Mouse (Mus musculus) gastrocnemius, adult 8-10 months (tissue): Measurements from ENCODE around the gene Zfp663. TPM values are rescaled to one million over a fixed set of nuclear protein-coding genes. Genes with fewer than 3 reads are reported as not detected.
A peak's percentile ranks its signal among the peaks of the same experiment; 100 is the strongest.

ENCODE experiments used
- DNase-seq, 2 experiments: peaks; one replicate each; pipeline ENCODE4 v3.0.0; 2022; ENCODE audit warnings: low spot score in 2 of 2
- total RNA-seq, 4 experiments: library from RNA; stranded (reverse); gene quantifications; 2 replicates each; pipeline ENCODE4 v1.2.4; 2022

Gene Zfp663
- total RNA-seq, result not detected

DNA sequence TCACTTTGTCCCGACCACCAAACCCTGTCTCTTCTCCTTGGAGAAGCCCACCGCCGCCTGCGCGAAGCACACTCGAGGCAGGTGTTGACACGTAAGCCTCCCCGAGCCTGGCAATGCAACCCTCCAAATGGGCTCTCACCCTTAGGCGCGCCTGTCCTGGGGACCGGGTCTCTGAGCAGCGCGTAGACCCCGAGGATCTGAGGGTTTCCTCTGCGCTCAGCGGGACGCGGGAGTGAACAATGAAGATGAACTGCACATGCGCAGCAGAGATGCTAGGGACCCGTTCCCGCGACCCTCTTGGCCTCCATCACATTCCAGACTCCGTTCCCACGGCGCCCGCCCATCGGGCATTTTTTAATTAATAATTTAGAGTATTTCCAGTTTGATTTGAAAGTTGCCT, at the start of gene Zfp663:
TSS of gene Zfp663 (minus strand) at position 234 of the 400 bp plus-strand sequence.
- no peak for DNase-seq

DNA sequence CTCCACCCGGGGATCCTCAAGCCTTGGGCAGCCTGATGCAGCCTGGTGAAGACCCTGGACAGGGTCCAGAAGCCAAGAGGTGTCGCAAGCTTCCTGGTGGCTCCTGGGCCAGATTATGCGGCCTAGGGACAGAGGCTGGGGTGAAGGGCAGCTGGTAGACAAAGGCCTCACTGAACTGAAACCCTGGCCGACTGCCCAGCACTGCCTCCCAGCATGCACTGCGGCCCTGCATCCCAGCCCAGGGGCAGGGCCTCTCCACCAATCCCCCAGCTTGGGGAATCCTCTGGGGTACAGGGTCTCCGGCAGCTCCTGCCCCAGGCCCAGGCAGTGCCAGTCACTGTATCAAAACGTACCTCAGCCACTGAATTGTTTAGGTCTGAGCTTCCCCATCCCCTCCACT, 48.8 kb upstream of the Zfp663 start:
- no peak for DNase-seq

- DNase-seq, result no peak
These were observed 47.3 kb upstream of the Zfp663 start for GRCm38 (mm10) chr2:165415795-165416194.

- no peak for DNase-seq
These were observed 46.7 kb upstream of the Zfp663 start for GRCm38 (mm10) chr2:165415141-165415721.

DNA sequence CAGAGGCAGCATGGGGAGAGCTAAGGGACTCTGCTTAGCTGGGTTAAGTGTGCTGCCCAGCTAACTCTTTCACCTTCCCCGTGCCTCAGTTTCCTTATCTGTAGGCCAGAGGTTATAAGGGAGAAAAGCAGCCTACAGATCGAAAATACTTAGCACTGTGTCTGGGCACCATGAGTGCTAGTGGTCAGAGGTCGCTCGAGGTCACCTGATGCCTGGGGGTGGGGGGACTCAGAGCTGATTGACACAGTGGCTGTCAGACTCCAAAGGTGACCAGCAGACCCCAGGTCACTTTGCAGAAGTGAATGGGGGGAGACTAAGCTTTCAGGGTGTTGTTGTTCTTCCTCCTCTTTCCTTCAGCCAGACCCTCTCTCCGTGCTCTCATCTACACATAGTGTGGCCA, 45.8 kb upstream of the Zfp663 start:
- no peak for DNase-seq

DNA sequence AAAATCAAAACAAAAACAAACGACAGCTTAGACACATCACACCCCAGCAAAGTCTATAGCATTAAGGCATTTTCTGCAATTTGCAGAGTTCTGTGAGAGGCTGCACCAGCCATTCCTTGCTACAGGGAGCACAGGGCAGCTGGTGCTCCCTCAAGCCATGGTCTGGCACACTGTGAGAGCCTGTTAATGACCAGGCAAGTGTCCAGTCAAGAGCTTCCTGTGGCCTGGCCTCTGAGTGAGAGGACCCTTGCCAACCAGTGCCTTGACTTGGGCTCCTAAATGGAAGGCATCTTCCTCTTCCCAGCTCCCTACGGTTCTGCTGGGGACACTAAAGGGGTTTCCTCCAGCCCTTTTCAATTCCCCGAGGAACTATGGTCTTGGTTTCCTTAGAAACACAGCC, 45.4 kb upstream of the Zfp663 start:
- no peak for DNase-seq

- peak; percentile 65 to 67 for DNase-seq
These were observed 39.3 kb upstream of the Zfp663 start for GRCm38 (mm10) chr2:165407700-165408301.

DNA sequence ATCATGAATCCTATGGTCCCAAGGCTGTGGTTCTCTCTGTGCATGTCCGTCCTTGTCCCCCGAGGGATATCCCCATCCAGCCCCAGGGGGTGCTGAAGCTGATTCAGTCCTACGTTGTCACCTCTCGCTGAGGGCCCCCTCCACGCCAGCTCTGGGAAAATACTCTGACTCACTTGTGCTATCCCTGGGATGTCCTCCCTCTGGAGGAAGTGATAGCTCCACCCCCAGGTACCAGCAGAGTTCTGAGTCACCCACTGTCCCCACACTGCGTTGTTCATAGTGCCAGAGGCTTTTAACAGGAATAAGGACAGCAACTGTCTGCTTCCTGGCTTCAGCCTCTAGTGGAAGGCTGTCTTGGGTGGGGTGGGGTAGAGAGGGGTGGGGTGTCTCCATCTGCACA, 36.8 kb upstream of the Zfp663 start:
- no peak for DNase-seq

GRCm38 (mm10) chr2:165404951-165405350, 36.4 kb upstream of the Zfp663 start:
- DNase-seq, result no peak

GRCm38 (mm10) chr2:165398164-165398785, 29.7 kb upstream of the Zfp663 start:
- DNase-seq, result no peak

DNA sequence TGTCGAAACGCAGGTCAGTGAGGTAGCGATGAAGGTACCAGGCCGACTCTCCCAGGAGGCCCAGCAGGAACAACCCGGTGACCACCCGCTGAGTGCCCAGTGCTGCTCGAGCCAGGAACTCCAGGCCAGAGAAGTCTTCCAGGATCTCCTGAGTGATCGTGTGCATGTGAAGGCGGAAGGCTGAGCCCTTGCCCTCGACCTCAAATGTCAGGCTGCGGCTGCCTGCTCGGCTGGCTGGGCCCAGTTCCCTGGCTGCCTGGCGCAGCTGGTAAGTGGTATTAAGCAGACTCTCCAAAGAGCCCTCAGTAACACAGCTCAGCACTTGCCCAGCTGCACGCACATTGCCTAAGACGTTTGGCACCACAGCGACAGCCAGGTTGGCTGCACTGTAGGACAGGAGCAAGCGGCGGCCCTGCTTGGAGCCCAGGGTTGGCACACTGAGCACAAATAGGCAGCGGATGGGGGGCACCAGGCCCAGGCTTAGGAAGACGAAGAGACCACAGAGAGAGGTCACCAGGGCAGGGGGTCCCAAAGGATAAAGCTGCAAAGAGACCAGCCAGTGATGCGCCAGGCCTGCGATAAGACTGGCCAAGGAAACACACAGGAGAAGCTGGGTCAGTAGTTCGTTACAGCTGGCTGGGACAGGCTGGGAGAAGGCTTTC, 29.1 kb upstream of the Zfp663 start:
- DNase-seq, result peak; percentile 44 to 57

GRCm38 (mm10) chr2:165396831-165397501, 28.4 kb upstream of the Zfp663 start:
- DNase-seq, result peak; percentile 40 to 42

- DNase-seq, result no peak
These were observed 23.6 kb upstream of the Zfp663 start for GRCm38 (mm10) chr2:165392156-165392555.

GRCm38 (mm10) chr2:165391561-165391960, 23.0 kb upstream of the Zfp663 start:
- DNase-seq, result peak in 1 of 2 experiments; percentile 28

DNA sequence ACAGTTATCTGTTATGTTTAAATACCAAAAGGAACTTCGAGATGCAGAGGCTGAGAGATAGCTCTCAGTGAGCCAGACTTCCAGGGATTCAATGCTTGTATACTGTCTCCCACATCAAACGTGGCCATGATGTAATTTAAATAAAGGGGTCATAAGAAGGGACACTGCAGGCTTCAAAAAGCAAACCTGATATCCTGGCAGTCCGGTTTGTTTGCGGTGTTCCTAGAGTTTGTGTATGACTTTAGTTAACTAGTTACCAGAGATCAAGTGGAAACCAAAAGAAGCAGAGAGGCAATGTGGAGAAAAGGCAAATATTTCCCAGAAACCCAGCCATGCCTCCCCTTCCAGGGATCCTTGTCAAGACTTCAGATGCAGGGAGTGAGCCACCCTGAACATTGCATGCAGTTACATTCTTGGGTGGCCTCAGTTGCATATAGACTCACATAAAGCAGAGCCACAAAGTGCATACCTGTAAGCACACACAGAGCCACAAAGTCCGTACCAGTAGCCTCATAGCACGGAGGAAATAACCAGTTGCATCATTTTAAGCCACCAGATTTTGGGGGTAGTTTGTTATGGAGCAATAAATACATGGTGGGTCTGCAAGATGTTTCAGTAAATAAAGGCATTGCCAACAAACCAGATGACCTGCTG, 20.9 kb upstream of the Zfp663 start:
- no peak for DNase-seq

DNA sequence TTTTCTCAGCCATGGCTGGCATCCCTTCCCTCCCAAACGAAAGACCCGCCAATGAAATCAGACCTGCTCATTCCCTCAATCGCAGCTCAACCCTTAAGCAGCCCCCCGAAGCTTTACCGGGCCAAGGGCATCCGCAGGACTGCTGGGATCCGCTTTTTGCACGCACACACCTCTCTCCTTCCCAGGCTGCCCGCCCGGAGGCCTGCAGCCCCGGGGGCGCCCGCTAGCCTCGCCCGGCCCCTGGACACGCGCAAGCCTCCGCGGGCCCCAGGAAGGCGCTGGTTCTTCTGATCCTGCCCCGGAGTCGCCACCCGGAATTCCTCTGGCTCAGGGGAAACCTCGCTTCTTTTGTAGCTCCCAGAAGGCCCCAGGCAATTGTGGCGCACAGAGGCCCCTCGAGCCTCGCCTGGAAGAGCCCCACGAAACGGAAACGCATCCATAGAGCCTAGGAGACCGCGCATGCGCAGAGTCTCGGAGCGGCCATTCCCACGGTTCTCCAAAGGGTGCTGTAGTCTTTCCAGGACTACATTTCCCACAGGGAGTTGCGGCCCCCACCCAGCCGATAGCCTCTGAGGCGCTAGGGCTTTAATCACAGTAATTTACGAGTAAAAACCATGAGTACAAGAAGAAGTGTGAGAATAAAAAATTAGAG, 19.4 kb upstream of the Zfp663 start, which contains the start of gene Zfp334:
TSS of gene Zfp334 (minus strand) at position 416 of the 652 bp plus-strand sequence.
- peak; percentile 87 to 91 for DNase-seq

DNA sequence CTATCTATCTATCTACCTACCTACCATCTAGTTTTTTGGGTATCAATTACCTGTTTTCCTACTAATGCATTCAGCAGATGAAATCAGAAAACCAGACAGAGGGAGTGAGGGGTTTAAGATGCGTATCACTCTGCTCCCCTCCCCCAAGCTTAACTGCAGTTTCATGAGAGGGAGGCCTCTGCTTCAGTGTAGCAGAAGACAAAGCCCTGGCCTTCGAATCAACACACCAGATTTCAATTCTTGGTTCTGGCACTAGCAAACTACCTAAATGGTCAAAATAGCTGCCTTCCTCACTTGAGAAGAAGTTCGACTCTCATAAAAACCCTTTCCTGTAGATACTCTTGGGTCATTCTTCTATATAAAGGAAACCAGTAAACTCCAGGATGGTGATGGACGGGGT, 18.8 kb upstream of the Zfp663 start:
- DNase-seq, result no peak

- DNase-seq, result no peak
These were observed 11.5 kb upstream of the Zfp663 start for GRCm38 (mm10) chr2:165380050-165380449.

- DNase-seq, result no peak
These were observed 7.5 kb upstream of the Zfp663 start for GRCm38 (mm10) chr2:165376001-165376400.

DNA sequence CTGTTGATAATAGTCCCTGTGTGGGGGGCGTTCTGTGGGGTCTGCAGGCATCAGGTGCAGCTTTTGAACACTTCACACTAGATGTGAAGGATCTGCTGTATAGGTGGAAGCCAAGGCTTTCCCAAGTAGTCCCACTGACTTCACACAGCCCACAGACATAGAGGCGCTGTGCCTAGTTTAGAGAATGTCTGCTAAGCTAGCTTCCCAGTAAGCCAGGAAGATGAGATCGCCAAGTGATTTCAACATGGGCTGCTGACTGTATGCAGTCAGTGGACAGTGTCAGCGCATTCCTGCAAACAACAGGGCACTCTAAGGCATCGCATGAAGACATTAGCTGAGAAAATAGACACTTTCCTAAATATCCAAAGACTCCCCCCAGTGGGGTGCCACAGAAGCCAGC, 6.9 kb upstream of the Zfp663 start:
- DNase-seq, result no peak

GRCm38 (mm10) chr2:165371066-165371465, 2.5 kb upstream of the Zfp663 start:
- DNase-seq, result no peak
